Mouse (Mus musculus) kidney, adult 2 months (tissue): ENCODE data around the gene Mapk8ip2. TPM values are rescaled to one million over a fixed set of nuclear protein-coding genes. Genes with fewer than 3 reads are reported as not detected.

Experiments used
- DNase-seq: peaks from one replicate; pipeline ENCODE4 v3.0.0; 2021
- H3K27ac ChIP-seq: fragments of 200-500 bp; 2 replicates; pipeline ENCODE4 v1.5.1; 2012; ENCODE audit warnings: low read depth, low read length, control low read depth, inconsistent platforms; ENCODE audit not compliant: insufficient read depth
- H3K27me3 ChIP-seq: fragments of 200-500 bp; replicated peaks from 2 replicates; pipeline ENCODE4 v1.6.1; 2012; ENCODE audit warnings: mild to moderate bottlenecking, moderate library complexity, low read length, inconsistent platforms; ENCODE audit not compliant: control insufficient read depth, insufficient read depth
- H3K36me3 ChIP-seq: fragments of 200-500 bp; 2 replicates; pipeline ENCODE4 v1.6.1; 2012; ENCODE audit warnings: mild to moderate bottlenecking, moderate library complexity, low read length, inconsistent platforms; ENCODE audit not compliant: control insufficient read depth, insufficient read depth
- H3K4me1 ChIP-seq: fragments of 200-500 bp; 2 replicates; pipeline ENCODE4 v1.6.1; 2011; ENCODE audit warnings: low read length; ENCODE audit not compliant: control insufficient read depth, insufficient read depth
- H3K4me3 ChIP-seq: fragments of 200-500 bp; 2 replicates; pipeline ENCODE4 v1.5.1; 2011; ENCODE audit warnings: mild to moderate bottlenecking, low read depth, low read length, control low read depth; ENCODE audit not compliant: insufficient read depth
- CTCF ChIP-seq: fragments of 200-500 bp; conservative IDR thresholded peaks from 2 replicates; pipeline ENCODE4 v1.5.1; 2011; ENCODE audit warnings: low read depth, mild to moderate bottlenecking, control low read depth, low read length, moderate library complexity, mixed read lengths; ENCODE audit not compliant: insufficient read depth, insufficient read length
- POLR2A ChIP-seq: fragments of 200-500 bp; IDR thresholded peaks from one replicate; pipeline ENCODE4 v1.6.1; 2011; ENCODE audit warnings: low read depth, low read length, control low read depth
- WGBS: fragments of 180-500 bp; shearing (Covaris S2); methylation state at CpG from one replicate; pipeline ENCODE4 v1.1.7; 2018; 5-methylcytosine and 5-hydroxymethylcytosine counted together
- polyA plus RNA-seq: library from polyadenylated mRNA; depleted of rRNA; stranded (reverse); fragments of >200 nt; gene quantifications from 2 replicates; pipeline ENCODE4 v1.2.3, GENCODE M21; 2012

Gene Mapk8ip2
- polyA plus RNA-seq, 1 experiment = 0.59 TPM

DNA sequence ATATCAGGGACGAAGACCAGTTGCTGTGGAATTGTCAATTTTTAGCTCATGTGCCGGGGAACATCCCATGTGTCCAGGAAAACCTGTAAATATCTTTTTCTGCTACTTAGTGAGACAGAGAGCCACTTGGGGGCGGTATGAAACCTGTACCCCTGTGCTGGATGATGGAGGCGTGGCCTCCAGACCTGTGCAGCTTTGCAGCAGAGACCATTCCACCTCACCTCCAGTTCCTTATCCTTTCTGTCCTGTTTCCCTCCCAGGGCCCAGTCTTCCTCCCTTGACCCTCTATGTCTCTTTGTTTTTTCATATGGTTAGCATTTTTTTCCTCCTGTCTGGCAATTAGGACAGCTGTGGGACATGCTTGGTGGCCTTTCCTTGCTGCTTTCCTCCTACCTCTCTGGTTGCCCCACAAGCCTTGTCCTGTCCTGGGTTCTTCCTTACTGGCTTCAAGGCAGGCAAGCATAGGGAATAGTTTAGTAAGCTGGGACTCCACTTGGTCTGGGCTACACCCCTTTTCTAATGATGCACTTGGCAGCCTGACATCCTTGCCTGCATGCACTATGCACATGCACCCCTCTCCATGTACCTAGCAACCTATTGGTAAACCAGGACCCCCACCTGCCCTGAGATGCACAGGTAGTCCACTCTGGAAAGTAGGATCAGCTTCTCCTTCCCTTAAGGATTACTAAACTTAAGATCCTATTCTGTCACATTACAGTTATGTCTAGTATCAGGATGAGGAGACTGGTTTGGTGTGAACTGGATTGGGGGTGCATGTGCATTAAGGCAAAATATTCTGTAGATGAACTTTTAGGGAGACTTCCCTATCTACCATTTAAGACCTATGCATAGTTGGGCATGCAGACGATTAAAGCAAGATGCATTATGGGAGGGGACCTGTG lies 9.9 kb downstream of the Mapk8ip2 start:
- no peaks in the 10 kb centered on the region for H3K36me3 ChIP-seq
- H3K27ac ChIP-seq = no peak overlapping the region
- WGBS = 49% methylated on average over 5 of the region's 5 CpGs
- no peaks in the 10 kb centered on the region for H3K4me1 ChIP-seq
- TF ChIP-seq CTCF = peak; percentile 42
- no peak for TF ChIP-seq POLR2A
- H3K4me3 ChIP-seq = no peak overlapping the region
- peak; percentile 28 for DNase-seq
- H3K27me3 ChIP-seq = no peaks in the 10 kb centered on the region

DNA sequence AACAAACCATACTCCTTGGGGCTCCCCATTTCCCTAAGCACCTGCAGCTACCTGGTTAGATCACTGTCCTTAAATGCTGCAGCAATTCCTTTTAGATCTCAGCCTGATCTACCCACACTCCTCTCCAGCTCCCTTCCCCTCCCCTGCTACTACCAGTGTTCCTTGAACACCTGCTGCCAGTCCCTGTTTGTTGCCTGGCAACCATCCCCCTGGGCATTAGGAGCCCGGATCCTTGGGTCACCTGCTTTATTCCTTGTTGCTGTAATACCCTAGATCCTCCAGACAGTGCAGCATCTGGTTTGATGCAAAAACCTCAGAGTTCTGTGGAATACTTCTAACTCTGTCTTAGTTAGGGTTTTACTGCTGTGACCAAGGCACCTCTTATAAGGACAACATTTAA lies 11.3 kb downstream of the Mapk8ip2 start:
- DNase-seq = no peak
- no peaks in the 10 kb centered on the region for H3K4me1 ChIP-seq
- TF ChIP-seq POLR2A (no peak), CTCF (no peak)
- WGBS = 13% methylated on average over 1 of the region's 1 CpGs
- no peaks in the 10 kb centered on the region for H3K36me3 ChIP-seq
- no peak overlapping the region for H3K4me3 ChIP-seq
- H3K27me3 ChIP-seq = no peaks in the 10 kb centered on the region
- H3K27ac ChIP-seq = no peak overlapping the region

DNA sequence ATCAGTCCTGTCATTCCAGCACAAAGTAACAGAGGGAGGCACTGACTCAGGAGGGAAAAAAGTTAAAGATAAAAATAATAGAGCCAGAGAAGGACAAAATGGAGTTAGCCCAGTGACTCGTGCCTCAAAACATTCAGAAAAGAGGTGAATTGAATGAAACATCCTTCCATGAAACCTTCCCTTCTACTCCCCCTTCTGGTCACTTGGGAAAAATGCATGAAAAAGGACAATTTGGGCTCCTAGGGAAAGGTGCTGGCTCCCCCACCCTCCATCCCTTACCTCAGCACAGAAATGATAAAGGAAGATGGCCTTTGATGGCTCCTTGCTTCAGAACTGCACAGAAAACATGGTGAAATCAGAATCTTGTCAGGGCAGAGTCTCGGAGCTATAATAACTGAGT lies 14.9 kb downstream of the Mapk8ip2 start:
- no peaks in the 10 kb centered on the region for H3K27me3 ChIP-seq
- TF ChIP-seq CTCF = peak; percentile 50
- TF ChIP-seq POLR2A = no peak
- H3K4me1 ChIP-seq = no peaks in the 10 kb centered on the region
- H3K4me3 ChIP-seq = no peak overlapping the region
- H3K27ac ChIP-seq = no peak overlapping the region
- peak; percentile 24 for DNase-seq
- 25% methylated on average over 2 of the region's 2 CpGs for WGBS
- no peaks in the 10 kb centered on the region for H3K36me3 ChIP-seq

DNA sequence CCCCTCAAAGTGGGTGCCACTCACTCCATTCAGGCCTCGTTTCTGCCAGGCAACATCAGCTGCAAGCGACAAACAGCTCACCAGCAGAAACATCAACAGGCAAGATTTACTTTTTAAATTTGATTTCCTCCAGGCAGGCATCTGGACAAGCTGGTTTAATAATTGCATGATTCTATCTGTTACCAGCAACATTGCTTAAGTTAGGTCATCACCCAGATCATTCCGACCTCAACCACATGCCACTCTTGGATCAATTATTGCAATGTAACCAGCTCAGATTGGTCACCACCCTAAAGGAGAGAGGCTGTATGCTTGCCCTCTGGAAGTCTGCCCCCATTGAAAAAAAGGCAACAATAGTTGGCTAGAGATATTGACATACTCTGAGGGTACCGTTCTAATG lies 17.8 kb downstream of the Mapk8ip2 start:
- no peak overlapping the region for H3K4me3 ChIP-seq
- H3K36me3 ChIP-seq = no peaks in the 10 kb centered on the region
- WGBS = 86% methylated on average over 4 of the region's 4 CpGs
- no peaks in the 10 kb centered on the region for H3K27me3 ChIP-seq
- H3K27ac ChIP-seq = no peak overlapping the region
- DNase-seq = no peak
- TF ChIP-seq CTCF (no peak), POLR2A (no peak)
- no peaks in the 10 kb centered on the region; the same call in 1 of the 2 replicates for H3K4me1 ChIP-seq

DNA sequence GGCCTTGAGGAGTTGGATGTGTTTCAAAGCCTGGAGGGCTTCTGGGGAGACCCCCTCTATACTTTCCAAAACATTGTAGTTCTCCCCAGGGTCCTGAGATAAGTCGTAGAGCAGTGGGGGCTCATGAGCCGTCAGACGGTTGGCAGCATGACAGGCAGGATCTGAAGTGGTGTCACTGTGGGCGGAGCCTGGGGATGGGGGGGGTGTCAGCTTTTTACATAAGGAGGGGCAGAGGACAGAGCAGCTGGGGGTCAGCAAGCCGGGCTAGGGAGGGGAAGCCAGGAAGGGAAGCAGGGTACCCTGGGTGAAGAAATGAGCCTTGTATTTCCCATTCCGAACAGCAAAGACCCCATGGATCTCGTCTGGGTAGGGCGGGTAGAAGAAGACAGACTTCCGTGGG lies 19.7 kb downstream of the Mapk8ip2 start:
- Histone ChIP-seq H3K27ac (no peak overlapping the region), H3K4me3 (no peak overlapping the region), H3K36me3 (no peaks in the 10 kb centered on the region), H3K4me1 (no peaks in the 10 kb centered on the region; the same call in 1 of the 2 replicates), H3K27me3 (no peaks in the 10 kb centered on the region)
- 94% methylated on average over 9 of the region's 9 CpGs for WGBS
- TF ChIP-seq POLR2A = no peak
- TF ChIP-seq CTCF = no peak
- DNase-seq = no peak

DNA sequence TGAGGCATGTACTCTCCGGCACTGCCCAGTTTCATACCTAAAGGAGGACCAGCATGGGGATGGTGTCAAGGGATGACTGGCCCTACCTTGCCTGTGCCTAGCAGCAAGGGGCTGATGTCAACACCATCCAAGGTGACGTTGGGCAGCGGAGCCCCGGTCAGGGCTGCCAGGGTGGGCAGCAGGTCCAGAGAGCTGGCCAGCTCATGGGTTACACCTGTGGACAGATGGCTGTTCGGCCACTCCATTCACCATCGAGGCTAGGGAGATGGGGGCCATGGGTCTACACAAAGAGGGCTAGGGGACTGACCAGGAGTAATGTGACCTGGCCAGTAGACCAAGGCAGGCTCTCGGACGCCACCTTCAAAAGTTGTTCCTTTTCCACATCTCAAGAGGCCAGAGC lies 20.2 kb downstream of the Mapk8ip2 start:
- Histone ChIP-seq H3K4me1 (no peaks in the 10 kb centered on the region; the same call in 1 of the 2 replicates), H3K27me3 (no peaks in the 10 kb centered on the region), H3K4me3 (no peak overlapping the region), H3K36me3 (no peaks in the 10 kb centered on the region), H3K27ac (no peak overlapping the region)
- 97% methylated on average over 8 of the region's 8 CpGs for WGBS
- no peak for DNase-seq
- TF ChIP-seq POLR2A = no peak
- no peak for TF ChIP-seq CTCF

DNA sequence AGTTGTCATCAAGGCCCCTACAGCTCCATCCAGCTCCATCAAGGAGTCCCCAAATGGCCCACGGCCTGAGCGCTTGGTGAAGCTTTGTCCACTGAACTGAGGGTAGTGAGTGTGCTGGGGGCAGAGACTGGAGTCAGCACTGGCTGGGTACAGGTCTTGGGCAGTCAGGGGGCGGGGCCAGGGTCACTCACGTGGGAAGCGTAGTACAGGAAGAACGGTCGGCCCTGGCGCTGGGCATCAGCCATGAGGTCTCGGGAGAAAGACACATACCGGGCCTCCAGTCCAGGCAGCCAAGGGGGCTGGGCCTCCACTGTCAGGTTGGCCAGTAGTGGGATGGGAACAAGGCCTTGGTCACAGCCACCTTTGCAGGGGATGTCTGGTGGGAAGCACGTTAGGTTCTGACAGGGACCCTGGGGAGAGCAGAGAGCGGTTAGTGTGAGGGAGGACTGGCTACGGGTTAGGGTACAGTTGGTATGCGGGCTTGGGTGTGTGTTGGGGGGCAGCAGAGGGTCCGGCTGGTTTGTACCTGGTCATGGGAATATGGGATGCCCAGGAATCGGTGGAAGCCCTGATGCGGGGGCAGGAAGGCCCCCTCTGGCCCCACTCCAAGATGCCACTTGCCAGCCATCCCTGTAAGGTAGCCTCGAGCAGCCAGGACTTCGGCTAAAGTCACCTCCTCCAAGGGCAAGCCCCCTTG lies 21.0 kb downstream of the Mapk8ip2 start:
- Histone ChIP-seq H3K36me3 (no peaks in the 10 kb centered on the region), H3K27me3 (no peaks in the 10 kb centered on the region), H3K4me1 (no peaks in the 10 kb centered on the region; the same call in 1 of the 2 replicates), H3K27ac (no peak overlapping the region), H3K4me3 (no peak overlapping the region)
- WGBS = 90% methylated on average over 19 of the region's 19 CpGs
- peak; percentile 9 for DNase-seq
- no peak for TF ChIP-seq POLR2A
- no peak for TF ChIP-seq CTCF
